8 mouse cellular contexts compared by ENCODE assay signal in the genomic region with DNA sequence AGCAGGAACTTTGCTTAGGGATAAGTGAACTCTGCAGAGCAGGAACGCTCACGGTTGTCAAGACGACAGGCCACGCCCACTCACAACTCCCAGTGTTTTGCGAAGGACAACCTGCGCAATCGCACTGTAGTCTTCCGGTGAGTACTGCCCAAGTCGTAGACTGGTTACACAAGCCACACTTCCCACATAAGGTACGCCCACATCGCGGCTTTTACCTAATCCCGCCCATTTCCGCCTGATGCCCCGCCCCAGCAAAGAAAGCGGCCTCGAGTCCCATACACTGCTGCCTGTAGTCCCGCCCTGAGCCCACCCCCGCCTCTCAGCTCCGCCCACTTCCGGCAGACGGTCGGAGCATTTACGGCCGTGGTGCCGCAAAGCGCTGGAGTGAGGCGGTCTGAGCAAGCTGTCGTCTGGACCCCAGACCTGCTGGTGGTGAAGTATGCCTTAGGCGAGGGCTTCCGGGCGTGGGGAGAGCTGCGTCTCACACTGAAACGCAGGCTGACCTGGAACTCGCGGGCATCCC. TPM values are rescaled to one million over a fixed set of nuclear protein-coding genes. Genes with fewer than 3 reads are reported as not detected.
DNase-seq lines count a peak whose midpoint lies in the region; ATAC-seq lines count a peak whose summit lies in the region.

A gene (minus strand): TSS at position 190 of the 523 bp plus-strand sequence.
A gene (plus strand): TSS at position 319 of the 523 bp plus-strand sequence.

- peak within 1 kb of the TSS; percentile 81 to 89 for H3K4me3 ChIP-seq in heart, embryonic 14.5 days (ENCODE audit: control insufficient read depth in 1 of 2, insufficient read depth in 1 of 2, low read depth in 1 of 2, low read length in 2 of 2)
- peak within 1 kb of the TSS; percentile 85 for H3K4me3 ChIP-seq in liver, embryonic 13.5 days (replicated peaks)
- H3K4me3 ChIP-seq in stomach, embryonic 16.5 days (replicated peaks; ENCODE audit: low read length) = peak within 1 kb of the TSS; percentile 85

- H3K27ac ChIP-seq in heart, embryonic 14.5 days (replicated peaks in 1 of 2; ENCODE audit: control insufficient read depth in 1 of 2, insufficient read depth in 1 of 2, low read depth in 2 of 2, low read length in 2 of 2) = peak within 1 kb of the TSS; percentile 98 to 99
- H3K27ac ChIP-seq in liver, embryonic 13.5 days = peak within 1 kb of the TSS; percentile 88
- H3K27ac ChIP-seq in stomach, embryonic 16.5 days (ENCODE audit: low read length) = peak within 1 kb of the TSS; percentile 97

- H3K4me1 ChIP-seq in heart, embryonic 14.5 days (ENCODE audit: control insufficient read depth in 2 of 2, insufficient read depth in 2 of 2, low read length in 2 of 2) = peaks cover 0 to 12% of the 10 kb centered on the region in 2 experiments; a peak in 2 of 4 replicates
- H3K4me1 ChIP-seq in liver, embryonic 13.5 days (replicated peaks) = peaks cover 26% of the 10 kb centered on the region
- H3K4me1 ChIP-seq in stomach, embryonic 16.5 days (ENCODE audit: control insufficient read depth, insufficient read depth, low read length) = 0 out of 2 replicates have a peak, but pooled peaks cover 3% of the 10 kb centered on the region

- H3K36me3 ChIP-seq in heart, embryonic 14.5 days (ENCODE audit: control insufficient read depth, insufficient read depth, low read length) = peaks cover 19% of the 10 kb centered on the region
- H3K36me3 ChIP-seq in liver, embryonic 13.5 days = no peaks in the 10 kb centered on the region
- H3K36me3 ChIP-seq in stomach, embryonic 16.5 days (ENCODE audit: control insufficient read depth, insufficient read depth, low read length) = no peaks in the 10 kb centered on the region

- H3K9me3 ChIP-seq in heart, embryonic 14.5 days (ENCODE audit: control insufficient read depth, low read length) = no peaks in the 10 kb centered on the region
- H3K9me3 ChIP-seq in liver, embryonic 13.5 days (replicated peaks) = no peaks in the 10 kb centered on the region
- no peaks in the 10 kb centered on the region for H3K9me3 ChIP-seq in stomach, embryonic 16.5 days (replicated peaks; ENCODE audit: control insufficient read depth, low read length)

- H3K9ac ChIP-seq in heart, embryonic 14.5 days (ENCODE audit: low read length) = peak within 1 kb of the TSS; percentile 97
- peak within 1 kb of the TSS; percentile 93 for H3K9ac ChIP-seq in liver, embryonic 13.5 days
- H3K9ac ChIP-seq in stomach, embryonic 16.5 days (ENCODE audit: low read length) = peak within 1 kb of the TSS; percentile 89

- peak; percentile 92 for ATAC-seq in CD4-positive, CD25-positive, alpha-beta regulatory T cell, adult 4 months
- peak; percentile 99 for ATAC-seq in heart, embryonic 14.5 days (ENCODE audit: insufficient number of reproducible peaks, insufficient read depth, low FRiP score, low read depth)
- ATAC-seq in liver, embryonic 13.5 days (ENCODE audit: low read depth) = peak; percentile 99
- peak; percentile 100 for ATAC-seq in stomach, embryonic 16.5 days (ENCODE audit: insufficient read depth, low FRiP score)

- peak; percentile 98 for DNase-seq in c-Kit-negative CD71-positive TER-119-positive erythroid progenitor cells, embryonic 14.5 days (ENCODE audit: low read depth, low spot score)
- DNase-seq in fibroblast of lung, adult 2 months (ENCODE audit: low read depth) = peak; percentile 99
- DNase-seq in kidney, postnatal 14 days = peak; percentile 100
- DNase-seq in liver, embryonic 13.5 days = peak; percentile 98
- peak; percentile 99 for DNase-seq in neural tube, embryonic 10.5 days (ENCODE audit: extremely low spot score, low spot score)

- H3K27me3 ChIP-seq in heart, embryonic 14.5 days (ENCODE audit: control insufficient read depth, insufficient read depth, low read length) = 0 out of 2 replicates have a peak, but pooled peaks cover 2% of the 10 kb centered on the region
- no peaks in the 10 kb centered on the region for H3K27me3 ChIP-seq in liver, embryonic 13.5 days
- H3K27me3 ChIP-seq in stomach, embryonic 16.5 days (ENCODE audit: control insufficient read depth, insufficient read depth, low read length) = no peaks in the 10 kb centered on the region

- H3K4me2 ChIP-seq in heart, embryonic 14.5 days (ENCODE audit: low read length) = peak within 1 kb of the TSS; percentile 83
- peak within 1 kb of the TSS; percentile 91 for H3K4me2 ChIP-seq in liver, embryonic 13.5 days
- peak within 1 kb of the TSS; percentile 62 for H3K4me2 ChIP-seq in stomach, embryonic 16.5 days (ENCODE audit: low read depth, low read length)

- WGBS in heart, embryonic 14.5 days = 0% methylated on average over 36 of the region's 36 CpGs
- under 1% methylated on average over 36 of the region's 36 CpGs for WGBS in liver, embryonic 13.5 days (ENCODE audit: insufficient replicate concordance)
- 0% methylated on average over 36 of the region's 36 CpGs for WGBS in stomach, embryonic 16.5 days

RNA-seq across cellular contexts. Expression of the first gene that starts in this region (rescaled TPM):
- under 1 TPM; 0.24 to 0.41 TPM for polyA plus RNA-seq in CD4-positive, CD25-positive, alpha-beta regulatory T cell, adult 4 months (2017; shearing (Covaris generic))
- 0.14 and 0.62 TPM in 2 replicates for polyA plus RNA-seq in heart, embryonic 14.5 days (2014; fragmentation: Nextera tagmentation; extraction: Ambion mirVana)
- 0.10 and 0.13 TPM in 2 replicates for polyA plus RNA-seq in liver, embryonic 13.5 days (2015; fragmentation: Nextera tagmentation; extraction: Ambion mirVana)
- polyA plus RNA-seq in stomach, embryonic 16.5 days (2015; fragmentation: Nextera tagmentation; extraction: Ambion mirVana) = 0.25 and 0.43 TPM in 2 replicates

RNA-seq across cellular contexts. Expression of the second gene that starts in this region (rescaled TPM):
- 10 to 100 TPM; 26.5 to 31.1 TPM for polyA plus RNA-seq in CD4-positive, CD25-positive, alpha-beta regulatory T cell, adult 4 months (2017; shearing (Covaris generic))
- 64.8 and 67.6 TPM in 2 replicates for polyA plus RNA-seq in heart, embryonic 14.5 days (2014; fragmentation: Nextera tagmentation; extraction: Ambion mirVana)
- 16.2 and 17.1 TPM in 2 replicates for polyA plus RNA-seq in liver, embryonic 13.5 days (2015; fragmentation: Nextera tagmentation; extraction: Ambion mirVana)
- 34.8 and 39.1 TPM in 2 replicates for polyA plus RNA-seq in stomach, embryonic 16.5 days (2015; fragmentation: Nextera tagmentation; extraction: Ambion mirVana)

Comparison
In these comparisons a context has a peak if more than half of its experiments do, and no peak if none do; other contexts are left out.
1. Peak in every context shown above with its lines: DNase-seq, ATAC-seq, H3K4me3 ChIP-seq and H3K27ac ChIP-seq.